Mouse (Mus musculus): ENCODE measurements around the gene Gna15. TPM values are rescaled to one million over a fixed set of nuclear protein-coding genes. Genes with fewer than 3 reads are reported as not detected.

Gene Gna15
- total and polyA plus RNA-seq, 3 experiments = 23.0 to 142 (median 33.0) TPM

GRCm38 (mm10) chr10:81469253-81469652 is 54.8 kb downstream of the Gna15 start:
- no peaks in the 10 kb centered on the region for H3K27me3 ChIP-seq (ENCODE audit: control insufficient read depth in 1 of 2, insufficient read depth in 2 of 2, low read length in 2 of 2)
- H3K27ac ChIP-seq (ENCODE audit: control insufficient read depth, low read depth, low read length) = no peak overlapping the region
- no peak overlapping the region for H3K9ac ChIP-seq (ENCODE audit: control insufficient read depth, low read depth, low read length, poor library complexity, severe bottlenecking)
- no peaks in the 10 kb centered on the region for H3K79me2 ChIP-seq (ENCODE audit: control insufficient read depth, insufficient read depth, low read length, poor library complexity)
- no peaks in the 10 kb centered on the region for H3K36me3 ChIP-seq (ENCODE audit: control insufficient read depth in 1 of 2, insufficient read depth in 2 of 2, low read length in 2 of 2)
- no peak overlapping the region for H3K4me3 ChIP-seq (ENCODE audit: control insufficient read depth in 1 of 2, insufficient read depth in 1 of 2, low read depth in 2 of 2, low read length in 2 of 2)
- DNase-seq (ENCODE audit: low read depth, low spot score) = no peak
- no peak for TF ChIP-seq RAD21 (IDR thresholded peaks at IDR 0.05; ENCODE audit: low read depth, low read length)
- no peak for TF ChIP-seq NELFE (IDR thresholded peaks at IDR 0.05; ENCODE audit: low read depth, low read length)
- TF ChIP-seq TAL1 (IDR thresholded peaks at IDR 0.05; ENCODE audit: low read length) = no peak
- TF ChIP-seq TBP (IDR thresholded peaks at IDR 0.05; ENCODE audit: low read depth, low read length) = no peak
- no peak for TF ChIP-seq HCFC1 (IDR thresholded peaks at IDR 0.05; ENCODE audit: low read depth, low read length)
- TF ChIP-seq GATA1 (IDR thresholded peaks at IDR 0.05; ENCODE audit: low read depth, low read length) = no peak
- TF ChIP-seq ETS1 (IDR thresholded peaks at IDR 0.05; ENCODE audit: low read depth, low read length) = no peak
- TF ChIP-seq USF2 (IDR thresholded peaks at IDR 0.05; ENCODE audit: borderline replicate concordance in 1 of 2, insufficient read depth in 1 of 2, low read depth in 1 of 2, low read length in 2 of 2) = no peak
- TF ChIP-seq CHD2 (IDR thresholded peaks at IDR 0.05; ENCODE audit: low read length) = no peak
- TF ChIP-seq CTCF (IDR thresholded peaks at IDR 0.05 in 2 of 3, conservative IDR thresholded peaks at IDR 0.05 in 1 of 3; ENCODE audit: control insufficient read depth in 1 of 3, insufficient read depth in 1 of 3, low read depth in 2 of 3, low read length in 3 of 3, poor library complexity in 1 of 3, severe bottlenecking in 1 of 3) = no peak
- TF ChIP-seq EP300 (IDR thresholded peaks at IDR 0.05; ENCODE audit: low read depth in 1 of 2, low read length in 2 of 2) = no peak
- TF ChIP-seq CHD1 (IDR thresholded peaks at IDR 0.05; ENCODE audit: low read depth, low read length) = no peak
- no peak for TF ChIP-seq ZC3H11A (IDR thresholded peaks at IDR 0.05; ENCODE audit: low read depth, low read length)
- no peak for TF ChIP-seq MYB (IDR thresholded peaks at IDR 0.05; ENCODE audit: low read depth, low read length)
- peaks cover 4 to 12% of the 10 kb centered on the region in 2 experiments; a peak in 3 of 4 replicates for H3K4me1 ChIP-seq (ENCODE audit: control insufficient read depth in 1 of 2, insufficient read depth in 2 of 2, low read length in 2 of 2)
- H3K9me3 ChIP-seq (replicated peaks; ENCODE audit: insufficient read depth, low read length) = no peaks in the 10 kb centered on the region

DNA sequence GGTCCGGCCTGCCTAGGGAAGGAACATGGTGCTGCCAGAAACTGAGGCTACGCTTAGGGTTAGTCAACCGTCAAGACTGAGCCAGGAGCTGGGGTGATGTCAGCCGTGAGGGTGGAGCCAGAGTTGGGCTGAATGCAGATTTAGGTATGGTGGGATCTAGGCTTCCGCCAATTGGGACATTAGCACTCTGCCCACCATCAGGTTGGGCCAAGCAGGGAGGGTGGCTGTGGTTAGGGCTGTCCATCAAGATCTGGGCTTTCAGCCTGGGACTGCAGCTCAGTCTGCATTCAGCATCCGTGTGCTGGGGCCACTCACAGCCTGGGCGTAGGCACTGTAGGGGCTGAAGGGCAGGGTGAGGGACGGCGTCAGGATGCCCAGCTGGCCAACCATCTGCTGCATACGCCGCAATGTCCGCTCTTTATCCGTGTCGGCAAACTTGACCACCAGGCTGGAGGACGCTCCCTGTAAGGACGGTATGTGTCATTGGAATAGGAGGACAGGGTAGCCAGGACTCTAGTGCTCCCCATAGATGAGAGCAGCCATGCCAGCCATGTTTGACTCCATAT is 56.3 kb downstream of the Gna15 start:
- H3K27me3 ChIP-seq (ENCODE audit: control insufficient read depth in 1 of 2, insufficient read depth in 2 of 2, low read length in 2 of 2) = no peaks in the 10 kb centered on the region
- no peak for DNase-seq (ENCODE audit: low read depth, low spot score)

More for the DNA sequence above, 56.3 kb downstream of the Gna15 start:
- H3K9me3 ChIP-seq (replicated peaks; ENCODE audit: insufficient read depth, low read length) = no peaks in the 10 kb centered on the region
- H3K9ac ChIP-seq (ENCODE audit: control insufficient read depth, low read depth, low read length, poor library complexity, severe bottlenecking) = no peak overlapping the region
- H3K79me2 ChIP-seq (ENCODE audit: control insufficient read depth, insufficient read depth, low read length, poor library complexity) = no peaks in the 10 kb centered on the region
- H3K4me1 ChIP-seq (ENCODE audit: control insufficient read depth in 1 of 2, insufficient read depth in 2 of 2, low read length in 2 of 2) = peaks cover 4 to 12% of the 10 kb centered on the region in 2 experiments; a peak in 3 of 4 replicates
- TF ChIP-seq GABPA (IDR thresholded peaks at IDR 0.05; ENCODE audit: low read depth, low read length) (no peak), MAX (IDR thresholded peaks at IDR 0.05; ENCODE audit: low read length) (no peak), USF1 (IDR thresholded peaks at IDR 0.05; ENCODE audit: low read depth, low read length) (no peak), MEF2A (IDR thresholded peaks at IDR 0.05; ENCODE audit: extremely low read depth, insufficient replicate concordance, low read depth, low read length, poor library complexity, severe bottlenecking) (no peak), ETS1 (IDR thresholded peaks at IDR 0.05; ENCODE audit: low read depth, low read length) (no peak), MYB (IDR thresholded peaks at IDR 0.05; ENCODE audit: low read depth, low read length) (no peak), E2F4 (IDR thresholded peaks at IDR 0.05; ENCODE audit: borderline replicate concordance, low read depth, low read length) (no peak), EP300 (IDR thresholded peaks at IDR 0.05; ENCODE audit: low read depth in 1 of 2, low read length in 2 of 2) (no peak)
- H3K27ac ChIP-seq (ENCODE audit: control insufficient read depth, low read depth, low read length) = no peak overlapping the region
- no peaks in the 10 kb centered on the region for H3K36me3 ChIP-seq (ENCODE audit: control insufficient read depth in 1 of 2, insufficient read depth in 2 of 2, low read length in 2 of 2)
- H3K4me3 ChIP-seq (ENCODE audit: control insufficient read depth in 1 of 2, insufficient read depth in 1 of 2, low read depth in 2 of 2, low read length in 2 of 2) = no peak overlapping the region

Data from MEL (cell line).